Mouse (Mus musculus) CD8-positive naive resting alpha-beta T cell, adult 2 months (primary cell): ENCODE data around the gene Vsir.

Source experiments
- DNase-seq, 2 experiments: peaks; one replicate each; pipeline ENCODE4 v3.0.0; 2022; ENCODE audit warnings: low read depth in 2 of 2, low spot score in 2 of 2

The Vsir gene

GRCm38 (mm10) chr10:60381142-60381925 lies 34.7 kb downstream of the Vsir start:
- DNase-seq = peak; percentile 65 to 74

- DNase-seq = no peak
Observed at GRCm38 (mm10) chr10:60388332-60388731, 41.7 kb downstream of the Vsir start.

GRCm38 (mm10) chr10:60389447-60389865 lies 42.8 kb downstream of the Vsir start:
- peak; percentile 61 to 65 for DNase-seq

- DNase-seq = no peak
Observed at GRCm38 (mm10) chr10:60390177-60390903, 43.7 kb downstream of the Vsir start.

GRCm38 (mm10) chr10:60390904-60391420 lies 44.3 kb downstream of the Vsir start:
- DNase-seq = no peak

GRCm38 (mm10) chr10:60391661-60392060 lies 45.0 kb downstream of the Vsir start:
- DNase-seq = no peak

- DNase-seq = no peak
Observed at GRCm38 (mm10) chr10:60394936-60395335, 48.3 kb downstream of the Vsir start.

GRCm38 (mm10) chr10:60395605-60396004 lies 49.0 kb downstream of the Vsir start:
- no peak for DNase-seq

- peak in 1 of 2 experiments; percentile 29 for DNase-seq
Observed at GRCm38 (mm10) chr10:60398051-60398814, 51.6 kb downstream of the Vsir start.

GRCm38 (mm10) chr10:60399449-60399848 lies 52.8 kb downstream of the Vsir start, which contains the start of gene Gm17455:
Gene Gm17455 (plus strand): TSS chr10:60399726.
- no peak for DNase-seq

GRCm38 (mm10) chr10:60400507-60401295 lies 54.0 kb downstream of the Vsir start:
- DNase-seq = no peak

GRCm38 (mm10) chr10:60405460-60406177 lies 59.0 kb downstream of the Vsir start:
- no peak for DNase-seq

GRCm38 (mm10) chr10:60407831-60408230 lies 61.2 kb downstream of the Vsir start:
- DNase-seq = peak; percentile 74 to 77

GRCm38 (mm10) chr10:60411794-60412193 lies 65.1 kb downstream of the Vsir start:
- DNase-seq = no peak

GRCm38 (mm10) chr10:60413756-60414155 lies 67.1 kb downstream of the Vsir start:
- no peak for DNase-seq

GRCm38 (mm10) chr10:60417041-60417440 lies 70.4 kb downstream of the Vsir start:
- no peak for DNase-seq

- peak; percentile 57 to 61 for DNase-seq
Observed at GRCm38 (mm10) chr10:60418137-60418536, 71.5 kb downstream of the Vsir start.

- no peak for DNase-seq
Observed at GRCm38 (mm10) chr10:60419624-60420023, 73.0 kb downstream of the Vsir start.
